Mouse (Mus musculus): ENCODE data around the gene Stxbp1. TPM values are rescaled to one million over a fixed set of nuclear protein-coding genes. Genes with fewer than 3 reads are reported as not detected.

Stxbp1 gene
- 0.09 and 0.30 TPM in 2 replicates for total RNA-seq (2015)
- total RNA-seq (2017): 0.48 and 1.3 TPM in 2 replicates

- ATAC-seq (ENCODE audit: poor library complexity, severe bottlenecking): peak; percentile 96
Observed at GRCm38 (mm10) chr2:32846805-32847467, at the start of gene Stxbp1. Stxbp1 (minus strand) TSS chr2:32847245.

- no peak for ATAC-seq (ENCODE audit: poor library complexity, severe bottlenecking)
Observed at GRCm38 (mm10) chr2:32896507-32897147, 49.6 kb upstream of the Stxbp1 start.

- ATAC-seq (ENCODE audit: poor library complexity, severe bottlenecking): no peak
Observed at GRCm38 (mm10) chr2:32895606-32896106, 48.6 kb upstream of the Stxbp1 start.

- peak; percentile 77 for ATAC-seq (ENCODE audit: poor library complexity, severe bottlenecking)
Observed at GRCm38 (mm10) chr2:32894097-32894496, 47.1 kb upstream of the Stxbp1 start.

- ATAC-seq (ENCODE audit: poor library complexity, severe bottlenecking): 0 out of 2 replicates have a peak, but pooled peaks have one; percentile 13
Observed at GRCm38 (mm10) chr2:32892490-32892889, 45.4 kb upstream of the Stxbp1 start.

- no peak for ATAC-seq (ENCODE audit: poor library complexity, severe bottlenecking)
Observed at GRCm38 (mm10) chr2:32891278-32891677, 44.2 kb upstream of the Stxbp1 start.

GRCm38 (mm10) chr2:32890280-32890679 lies 43.2 kb upstream of the Stxbp1 start:
- ATAC-seq (ENCODE audit: poor library complexity, severe bottlenecking): peak; percentile 38; the same call in 1 of the 2 replicates

- no peak for ATAC-seq (ENCODE audit: poor library complexity, severe bottlenecking)
Observed at GRCm38 (mm10) chr2:32888551-32888950, 41.5 kb upstream of the Stxbp1 start.

DNA sequence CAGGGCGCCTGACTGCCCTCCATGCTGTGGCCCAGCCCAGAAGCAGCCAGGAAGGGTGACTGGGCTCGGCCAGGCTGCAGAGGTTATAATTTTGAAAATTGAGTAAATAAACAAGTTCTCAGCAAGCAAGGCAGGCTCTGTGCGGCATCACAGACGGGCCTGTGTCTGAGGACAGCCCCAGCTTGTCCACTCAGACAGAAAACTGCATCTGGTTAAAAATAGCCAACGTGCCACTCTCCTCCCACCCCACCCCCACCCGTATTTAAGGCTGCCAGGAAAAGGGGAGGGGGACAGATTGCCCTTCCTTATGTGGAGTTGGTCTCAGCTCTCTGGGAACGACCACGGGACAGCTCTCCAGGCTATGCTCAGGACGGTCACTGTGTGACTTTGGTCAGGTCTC lies 41.0 kb upstream of the Stxbp1 start:
- no peak for ATAC-seq (ENCODE audit: poor library complexity, severe bottlenecking)

DNA sequence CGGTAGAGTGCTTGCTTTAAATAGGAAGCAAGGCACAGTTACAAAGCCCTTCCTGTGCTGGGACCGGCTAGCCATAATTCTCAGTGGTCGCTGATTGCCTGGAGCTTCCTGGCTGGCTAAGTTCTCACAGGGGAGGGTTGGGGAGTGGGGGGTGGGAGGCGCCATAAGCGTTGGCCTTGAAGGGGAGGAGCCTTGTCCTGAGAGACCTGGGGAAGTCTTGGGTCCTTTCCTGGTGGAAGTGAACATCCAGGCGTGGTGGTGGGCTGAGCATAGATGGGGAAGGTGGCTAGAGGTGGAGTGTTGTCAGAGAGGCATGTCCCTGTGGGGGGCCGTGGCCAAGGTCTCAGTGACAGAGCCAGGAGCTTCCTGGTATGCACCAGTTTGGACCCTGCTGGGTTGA lies 37.7 kb upstream of the Stxbp1 start:
- ATAC-seq (ENCODE audit: poor library complexity, severe bottlenecking): no peak

- ATAC-seq (ENCODE audit: poor library complexity, severe bottlenecking): peak; percentile 86
Observed at GRCm38 (mm10) chr2:32882283-32883043, 35.4 kb upstream of the Stxbp1 start.

GRCm38 (mm10) chr2:32881723-32882122 lies 34.7 kb upstream of the Stxbp1 start:
- ATAC-seq (ENCODE audit: poor library complexity, severe bottlenecking): peak; percentile 53

DNA sequence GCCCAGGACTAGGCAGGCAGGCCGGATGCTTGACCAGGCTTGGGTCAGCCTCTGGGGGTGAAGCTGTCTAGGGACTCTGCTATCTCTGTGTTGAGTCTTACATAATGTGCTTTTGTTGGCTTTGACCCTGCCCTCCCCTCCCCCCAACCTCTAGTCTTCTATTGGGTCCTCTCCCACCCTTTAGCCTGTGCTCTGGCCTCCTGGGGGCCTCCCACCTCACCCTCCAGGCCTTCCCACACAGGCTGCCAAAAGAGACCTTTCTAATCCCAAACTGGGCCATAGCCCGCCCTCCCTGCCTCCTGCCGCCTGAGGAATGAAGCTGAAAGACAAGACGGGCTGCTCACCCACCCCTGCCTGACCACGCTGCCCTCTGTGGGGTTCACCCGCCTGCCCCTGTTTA lies 34.0 kb upstream of the Stxbp1 start:
- ATAC-seq (ENCODE audit: poor library complexity, severe bottlenecking): no peak

DNA sequence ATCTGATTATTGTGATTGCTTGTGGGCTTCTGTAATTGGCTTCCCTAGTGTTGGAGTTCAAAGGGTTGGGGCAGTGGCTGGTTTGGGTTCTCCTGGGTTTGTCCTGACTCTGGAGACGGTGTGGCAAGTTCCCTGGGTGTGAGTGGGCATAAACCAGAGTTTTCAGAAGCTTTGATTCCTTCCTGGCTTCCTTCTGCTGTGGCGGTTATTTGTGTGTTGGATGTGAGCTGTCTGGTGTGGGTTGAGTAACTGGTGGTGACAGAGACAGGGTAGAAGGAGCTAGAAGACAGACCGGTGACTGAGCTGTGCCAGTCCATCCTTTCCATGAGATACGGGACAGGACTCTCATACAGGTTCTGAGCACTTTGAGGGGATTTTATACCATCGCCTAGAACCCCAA lies 32.5 kb upstream of the Stxbp1 start:
- no peak for ATAC-seq (ENCODE audit: poor library complexity, severe bottlenecking)

GRCm38 (mm10) chr2:32878396-32878795 lies 31.4 kb upstream of the Stxbp1 start:
- ATAC-seq (ENCODE audit: poor library complexity, severe bottlenecking): no peak

DNA sequence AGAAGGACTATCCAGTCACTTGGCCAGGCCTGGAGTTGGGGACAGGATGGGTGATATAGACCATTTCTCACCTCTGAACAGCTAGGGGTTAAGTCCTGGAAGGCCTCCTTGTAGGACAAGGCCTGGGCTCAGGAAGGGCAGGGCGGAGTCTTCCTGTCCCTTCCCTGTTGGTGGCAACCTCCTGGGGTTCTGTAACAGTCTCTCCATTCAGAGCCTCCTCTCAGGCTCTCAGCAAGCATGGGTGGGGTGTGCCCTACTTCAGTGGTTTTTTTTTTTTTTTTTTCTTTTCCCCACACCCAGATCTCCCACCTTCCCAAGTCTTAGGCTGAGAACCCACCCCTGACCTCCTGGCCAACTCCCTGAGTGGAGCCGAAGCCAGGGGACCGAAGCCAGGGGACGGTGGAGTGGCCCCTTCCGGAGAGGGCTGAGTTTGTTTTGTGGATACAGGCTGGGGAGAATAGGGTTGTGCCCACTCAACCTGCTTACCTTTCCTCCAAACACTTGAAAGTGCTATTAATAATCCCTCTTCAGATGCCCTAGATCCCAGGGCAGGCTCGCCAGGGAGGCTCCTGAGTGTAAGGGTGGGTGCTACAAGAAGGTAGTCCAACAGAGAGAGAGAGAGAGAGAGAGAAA lies 30.8 kb upstream of the Stxbp1 start:
- no peak for ATAC-seq (ENCODE audit: poor library complexity, severe bottlenecking)

DNA sequence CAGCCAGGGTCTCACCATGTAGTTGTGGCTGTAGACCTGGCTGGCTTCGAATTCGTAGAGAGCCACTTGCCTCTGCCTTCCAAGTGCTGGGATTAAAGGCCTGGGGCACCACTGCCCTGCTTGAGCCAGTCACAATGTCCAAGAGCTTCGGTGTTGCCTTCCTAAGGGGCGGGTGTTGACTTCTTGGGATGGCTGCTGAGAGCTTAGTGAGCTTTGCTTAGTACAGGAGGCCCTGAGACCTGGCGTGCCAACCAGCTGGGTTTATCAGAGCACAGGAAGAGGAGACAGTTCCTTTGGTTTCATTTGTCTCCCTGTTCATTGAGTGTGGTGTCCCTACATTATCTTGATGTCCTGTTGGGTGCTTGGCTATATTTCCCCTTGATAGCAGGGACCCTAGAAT lies 30.3 kb upstream of the Stxbp1 start:
- ATAC-seq (ENCODE audit: poor library complexity, severe bottlenecking): no peak

DNA sequence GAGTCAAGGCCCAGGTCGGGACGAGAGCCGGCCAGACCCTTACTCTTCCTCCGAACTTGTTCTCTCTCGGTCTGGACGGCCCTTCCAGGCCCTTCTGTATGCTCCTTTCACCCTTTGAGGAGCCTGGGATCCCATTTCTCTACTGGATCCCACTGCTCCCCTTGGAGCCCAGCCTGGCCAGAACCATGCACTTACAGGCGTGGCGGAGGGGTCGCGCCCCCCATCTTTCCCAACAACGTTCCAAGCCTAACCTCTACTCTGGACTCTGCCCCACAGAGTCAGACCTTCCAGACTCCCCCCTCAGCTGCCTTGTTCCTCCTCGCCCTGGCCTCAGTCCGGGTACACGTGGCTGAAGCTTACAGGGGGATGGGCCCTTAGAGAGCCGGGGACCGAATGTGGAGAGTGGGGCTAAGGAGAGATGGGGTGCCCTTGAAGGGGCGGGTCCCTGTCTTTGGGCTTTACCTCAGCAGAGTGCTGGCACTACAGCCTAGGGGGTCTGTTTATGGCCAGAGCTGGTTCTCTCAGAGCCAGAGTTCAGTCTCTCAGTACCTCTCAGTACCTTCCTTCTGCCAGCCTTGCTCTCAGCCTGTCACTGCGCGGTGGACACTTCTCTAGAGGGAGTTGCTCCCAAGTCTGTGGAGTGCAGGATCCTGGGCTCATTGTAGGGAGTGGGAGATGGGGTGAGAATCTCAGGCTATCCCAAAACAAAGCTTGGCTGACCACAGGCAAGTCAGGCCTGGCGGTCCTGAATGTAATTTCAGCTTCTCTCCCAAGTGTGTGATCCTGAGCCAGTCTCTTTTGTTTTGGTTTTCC lies 29.7 kb upstream of the Stxbp1 start:
- ATAC-seq (ENCODE audit: poor library complexity, severe bottlenecking): 0 out of 2 replicates have a peak, but pooled peaks have one; percentile 23

GRCm38 (mm10) chr2:32875675-32876489 lies 28.8 kb upstream of the Stxbp1 start, which contains the start of gene Fam129b:
Fam129b (plus strand) TSS chr2:32876114.
- ATAC-seq (ENCODE audit: poor library complexity, severe bottlenecking): peak; percentile 79

All from megakaryocyte, adult 5-6 weeks (primary cell).